ENCODE assay signal across 9 mouse cellular contexts in genomic region chr3:65954499-65955391, GRCm38 (mm10). TPM values are rescaled to one million over a fixed set of nuclear protein-coding genes. Genes with fewer than 3 reads are reported as not detected.
DNase-seq lines count a peak whose midpoint lies in the region; ATAC-seq lines count a peak whose summit lies in the region.
"Had no signal": no experiment of that assay in that cellular context is flagged by ENCODE, and none has a peak within 500 bp of the region (broad histone marks: within the 10 kb centered on the region; RNA-seq: fewer than 3 reads in every experiment).

No protein-coding gene starts in this region.

- H3K4me2 ChIP-seq in kidney, embryonic 14.5 days (replicated peaks; ENCODE audit: low read depth, low read length), result no peak overlapping the region; the same call in 1 of the 2 replicates
- H3K4me2 ChIP-seq in hindbrain, embryonic 11.5 days (replicated peaks; ENCODE audit: low read depth, low read length), result no peak overlapping the region
- peak overlapping the region; percentile 34; the same call in 1 of the 2 replicates for H3K4me2 ChIP-seq in midbrain, embryonic 13.5 days (replicated peaks)

- H3K4me1 ChIP-seq in kidney, embryonic 14.5 days (ENCODE audit: control insufficient read depth, insufficient read depth, low read length), result peaks cover 26% of the 10 kb centered on the region
- peaks cover 8% of the 10 kb centered on the region for H3K4me1 ChIP-seq in hindbrain, embryonic 11.5 days (replicated peaks; ENCODE audit: control insufficient read depth, insufficient read depth, low read length)
- peaks cover 57% of the 10 kb centered on the region for H3K4me1 ChIP-seq in midbrain, embryonic 13.5 days (replicated peaks)

- WGBS in kidney, embryonic 14.5 days, result 63% methylated on average over 8 of the region's 8 CpGs
- WGBS in hindbrain, embryonic 11.5 days, result 58% methylated on average over 8 of the region's 8 CpGs
- WGBS in midbrain, embryonic 13.5 days, result 44% methylated on average over 8 of the region's 8 CpGs

- ATAC-seq in kidney, embryonic 14.5 days (ENCODE audit: low FRiP score, low TSS enrichment), result no peak
- ATAC-seq in hindbrain, embryonic 11.5 days (ENCODE audit: low FRiP score), result no peak
- ATAC-seq in midbrain, embryonic 13.5 days, result no peak

- H3K9me3 ChIP-seq in kidney, embryonic 14.5 days (ENCODE audit: control insufficient read depth, low read length), result no peaks in the 10 kb centered on the region
- H3K9me3 ChIP-seq in hindbrain, embryonic 11.5 days (ENCODE audit: control insufficient read depth, low read length), result no peaks in the 10 kb centered on the region
- no peaks in the 10 kb centered on the region for H3K9me3 ChIP-seq in midbrain, embryonic 13.5 days

- H3K36me3 ChIP-seq in kidney, embryonic 14.5 days (ENCODE audit: control insufficient read depth, insufficient read depth, low read length), result peaks cover 59% of the 10 kb centered on the region
- H3K36me3 ChIP-seq in hindbrain, embryonic 11.5 days (ENCODE audit: control insufficient read depth, insufficient read depth, low read length), result peaks cover 4% of the 10 kb centered on the region; the same call in 1 of the 2 replicates
- peaks cover 36% of the 10 kb centered on the region for H3K36me3 ChIP-seq in midbrain, embryonic 13.5 days

- peak overlapping the region; percentile 1; the same call in 1 of the 2 replicates for H3K4me3 ChIP-seq in kidney, embryonic 14.5 days (ENCODE audit: low read length)
- H3K4me3 ChIP-seq in hindbrain, embryonic 11.5 days (ENCODE audit: low read depth, low read length), result no peak overlapping the region
- H3K4me3 ChIP-seq in midbrain, embryonic 13.5 days (replicated peaks), result peak overlapping the region; percentile 13; the same call in 1 of the 2 replicates

- H3K27me3 ChIP-seq in kidney, embryonic 14.5 days (ENCODE audit: control insufficient read depth, insufficient read depth, low read length), result no peaks in the 10 kb centered on the region
- no peaks in the 10 kb centered on the region for H3K27me3 ChIP-seq in hindbrain, embryonic 11.5 days (ENCODE audit: control insufficient read depth, insufficient read depth, low read length)
- no peaks in the 10 kb centered on the region for H3K27me3 ChIP-seq in midbrain, embryonic 13.5 days

- no peak for DNase-seq in kidney, postnatal 10 days
- DNase-seq in ZHBTc4 (ENCODE audit: low read depth, low spot score), result peak; percentile 59
- DNase-seq in hindbrain, embryonic 11.5 days (ENCODE audit: low spot score), result peak; percentile 71
- no peak for DNase-seq in layer of hippocampus, adult 9-11 months
- DNase-seq in cerebellum, adult 18-20 months, result no peak
- DNase-seq in kidney, postnatal 25 days, result no peak
- DNase-seq: adrenal gland, adult 2 months had no signal

- H3K9ac ChIP-seq in kidney, embryonic 14.5 days (ENCODE audit: low read depth, low read length), result no peak overlapping the region
- H3K9ac ChIP-seq in hindbrain, embryonic 11.5 days (ENCODE audit: low read depth, low read length), result no peak overlapping the region
- H3K9ac ChIP-seq in midbrain, embryonic 13.5 days (replicated peaks), result no peak overlapping the region

- no peak overlapping the region for H3K27ac ChIP-seq in kidney, embryonic 14.5 days (ENCODE audit: low read depth, low read length)
- H3K27ac ChIP-seq in hindbrain, embryonic 11.5 days (ENCODE audit: low read depth, low read length), result no peak overlapping the region
- no peak overlapping the region for H3K27ac ChIP-seq in midbrain, embryonic 13.5 days

RNA-seq across cellular contexts. Expression of gene Ccnl1, which starts 3.3 kb away (rescaled TPM):
- 88.7 and 136 TPM in 2 replicates for polyA plus RNA-seq in kidney, embryonic 14.5 days (2014; fragmentation: Nextera tagmentation; extraction: Ambion mirVana)
- 121 and 124 TPM in 2 replicates for polyA plus RNA-seq in hindbrain, embryonic 11.5 days (2014; fragmentation: Nextera tagmentation; extraction: Ambion mirVana)
- 87.8 and 94.2 TPM in 2 replicates for polyA plus RNA-seq in midbrain, embryonic 13.5 days (2015; fragmentation: Nextera tagmentation; extraction: Ambion mirVana)

Comparison
In these comparisons a context has a peak if more than half of its experiments do, and no peak if none do; other contexts are left out.
1. DNase-seq: peak in ZHBTc4 (single experiment) and hindbrain, embryonic 11.5 days (single experiment); none in kidney, postnatal 10 days (single experiment), layer of hippocampus, adult 9-11 months (single experiment), cerebellum, adult 18-20 months (0 of 2) and kidney, postnatal 25 days (0 of 2).